ENCODE assay signal across 18 mouse cellular contexts in the genomic region with DNA sequence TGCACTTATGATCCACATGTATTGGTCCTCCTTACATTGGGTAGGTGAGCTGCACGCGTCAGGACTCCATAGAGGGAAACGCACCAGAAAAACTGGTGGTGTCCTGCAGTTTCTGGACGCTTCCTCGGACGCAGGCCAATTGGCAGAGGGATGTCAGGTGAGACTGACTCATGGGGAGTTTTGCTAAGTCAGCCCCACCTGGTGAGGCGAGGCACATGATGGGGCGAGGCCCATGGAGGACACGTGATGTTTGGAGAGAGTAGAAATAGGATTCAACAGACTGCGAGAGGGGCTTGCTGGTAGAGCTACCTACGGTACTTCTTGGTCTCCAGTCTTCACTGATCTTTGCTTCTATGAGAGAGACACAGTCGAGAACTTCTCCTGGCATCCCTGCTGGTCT. TPM values are rescaled to one million over a fixed set of nuclear protein-coding genes. Genes with fewer than 3 reads are reported as not detected.
"Had no signal": no experiment of that assay in that cellular context is flagged by ENCODE, and none has a peak within 500 bp of the region (broad histone marks: within the 10 kb centered on the region; RNA-seq: fewer than 3 reads in every experiment).

No protein-coding gene starts in this region.

- H3K27ac ChIP-seq: kidney, embryonic 15.5 days; limb, embryonic 10.5 days; limb, embryonic 13.5 days; liver, embryonic 12.5 days; liver, embryonic 15.5 days; lung, embryonic 15.5 days had no signal

- H3K9me3 ChIP-seq: kidney, embryonic 15.5 days; limb, embryonic 10.5 days; limb, embryonic 13.5 days; liver, embryonic 12.5 days; liver, embryonic 15.5 days; lung, embryonic 15.5 days had no signal

- ATAC-seq: liver, embryonic 12.5 days had no signal

- H3K4me2 ChIP-seq: kidney, embryonic 15.5 days; limb, embryonic 13.5 days; liver, embryonic 12.5 days; liver, embryonic 15.5 days; lung, embryonic 15.5 days; midbrain, embryonic 11.5 days had no signal

- H3K27me3 ChIP-seq: kidney, embryonic 15.5 days; limb, embryonic 13.5 days; liver, embryonic 12.5 days; liver, embryonic 15.5 days; lung, embryonic 15.5 days had no signal

- H3K4me3 ChIP-seq: kidney, embryonic 15.5 days; limb, embryonic 10.5 days; limb, embryonic 13.5 days; liver, embryonic 12.5 days; liver, embryonic 15.5 days; lung, embryonic 15.5 days had no signal

- H3K4me1 ChIP-seq: kidney, embryonic 15.5 days; limb, embryonic 10.5 days; limb, embryonic 13.5 days; liver, embryonic 12.5 days; liver, embryonic 15.5 days; lung, embryonic 15.5 days had no signal

- DNase-seq: kidney, postnatal 10 days; kidney, postnatal 36 days; liver; lung, adult 18-20 months; lung, postnatal 10 days; lung, postnatal 36 days; midbrain, embryonic 14.5 days; thymus, adult 18-20 months; thymus, postnatal 36 days had no signal

- H3K36me3 ChIP-seq: kidney, embryonic 15.5 days; limb, embryonic 10.5 days; limb, embryonic 13.5 days; liver, embryonic 12.5 days; liver, embryonic 15.5 days; lung, embryonic 15.5 days had no signal

- H3K9ac ChIP-seq: kidney, embryonic 15.5 days; limb, embryonic 13.5 days; liver, embryonic 12.5 days; liver, embryonic 15.5 days; lung, embryonic 15.5 days had no signal

RNA-seq across cellular contexts. Expression of a gene that starts 36.6 kb away (rescaled TPM):
- total RNA-seq: megakaryocyte-erythroid progenitor cell, adult 5-6 weeks had no signal
- polyA plus RNA-seq: spleen, adult 2 months had no signal
